Mouse (Mus musculus) hindbrain, postnatal 0 days (tissue): ENCODE measurements around the gene Dusp7. TPM values are rescaled to one million over a fixed set of nuclear protein-coding genes. Genes with fewer than 3 reads are reported as not detected.

Experiments
- ATAC-seq: fragments of 200-750 bp; cut with Nextera tagmentation; 2 replicates; pipeline ENCODE4 v1.8.0; 2017; ENCODE audit warnings: mild to moderate bottlenecking, moderate TSS enrichment, moderate library complexity
- DNase-seq: peaks from one replicate; pipeline ENCODE4 v3.0.0-alpha.2; 2015; ENCODE audit warnings: low spot score
- H3K27ac ChIP-seq: fragments of 300-500 bp; sonication (generic); 2 replicates; pipeline ENCODE4 v1.5.1; 2014; ENCODE audit warnings: mild to moderate bottlenecking
- H3K27me3 ChIP-seq: fragments of 300-500 bp; sonication (generic); 2 replicates; pipeline ENCODE4 v1.6.1; 2014; ENCODE audit warnings: low read length, mixed read lengths; ENCODE audit not compliant: insufficient read depth
- H3K36me3 ChIP-seq: fragments of 300-500 bp; sonication (generic); 2 replicates; pipeline ENCODE4 v1.6.1; 2014; ENCODE audit warnings: low read length, mixed read lengths; ENCODE audit not compliant: insufficient read depth
- H3K4me1 ChIP-seq: fragments of 300-500 bp; sonication (generic); 2 replicates; pipeline ENCODE4 v1.6.1; 2014; ENCODE audit warnings: antibody characterized with exemption, low read length, mixed read lengths; ENCODE audit not compliant: insufficient read depth
- H3K4me2 ChIP-seq: fragments of 300-500 bp; sonication (generic); 2 replicates; pipeline ENCODE4 v1.6.1; 2014; ENCODE audit warnings: low read depth, mild to moderate bottlenecking, low read length, moderate library complexity, mixed read lengths
- H3K4me3 ChIP-seq: fragments of 300-500 bp; sonication (generic); 2 replicates; pipeline ENCODE4 v1.5.1; 2014; ENCODE audit warnings: low read length
- H3K9ac ChIP-seq: fragments of 300-500 bp; sonication (generic); replicated peaks from 2 replicates; pipeline ENCODE4 v1.6.1; 2014; ENCODE audit warnings: mild to moderate bottlenecking, low read length, moderate library complexity, mixed read lengths
- H3K9me3 ChIP-seq: fragments of 300-500 bp; sonication (generic); 2 replicates; pipeline ENCODE4 v1.6.1; 2016; ENCODE audit warnings: low read length, mixed read lengths
- CTCF ChIP-seq: IDR thresholded peaks from 2 replicates; pipeline ENCODE4 v1.5.1; 2016; ENCODE audit warnings: antibody characterized with exemption, control low read depth, low read depth
- WGBS: fragments of 180-500 bp; shearing (Covaris S2); extraction: QIAGEN DNeasy Blood & Tissue Kit; methylation state at CpG from one replicate; pipeline ENCODE4 v1.1.7; 2014; 5-methylcytosine and 5-hydroxymethylcytosine counted together
- polyA plus RNA-seq: library from polyadenylated mRNA; unstranded; fragments of >200 nt; fragmentation: Nextera tagmentation; extraction: Ambion mirVana; gene quantifications from 2 replicates; pipeline ENCODE4 v1.2.1, GENCODE M21; 2015
- total RNA-seq: library from RNA; depleted of rRNA; stranded (reverse); fragments of >200 nt; gene quantifications from 2 replicates; pipeline ENCODE4 v1.2.3, GENCODE M21; 2014

Gene Dusp7
- total and polyA plus RNA-seq, 2 experiments from 2014 or later: 13.7 to 66.4 TPM

DNA sequence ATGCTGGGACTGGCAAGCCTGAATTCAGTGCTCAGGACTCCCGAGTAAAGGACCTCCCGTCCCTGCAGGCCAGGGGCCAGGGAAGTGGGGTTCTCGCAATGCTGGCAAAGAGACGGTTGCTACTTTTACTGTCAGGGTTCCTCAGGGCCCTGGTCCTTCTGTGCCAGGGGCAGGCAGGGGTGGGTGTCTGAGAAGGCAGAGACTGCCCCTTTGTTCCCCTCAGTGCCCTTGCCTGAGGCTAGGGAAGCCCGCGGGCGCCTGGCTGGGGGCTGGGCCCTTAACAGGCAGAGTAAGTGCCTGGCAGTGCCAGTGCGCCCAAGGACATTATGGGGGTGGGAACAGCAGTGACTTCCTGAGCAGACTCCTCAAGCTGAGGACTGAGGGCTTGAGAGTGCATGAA is 8.8 kb downstream of the Dusp7 start:
- H3K4me1 ChIP-seq: peaks cover 3% of the 10 kb centered on the region; the same call in 1 of the 2 replicates
- H3K4me2 ChIP-seq: no peak overlapping the region
- TF ChIP-seq CTCF: no peak
- H3K9me3 ChIP-seq: no peaks in the 10 kb centered on the region
- 73% methylated on average over 8 of the region's 8 CpGs for WGBS
- H3K27ac ChIP-seq: no peak overlapping the region
- no peak overlapping the region for H3K4me3 ChIP-seq
- DNase-seq: peak; percentile 41
- H3K9ac ChIP-seq: no peak overlapping the region
- no peaks in the 10 kb centered on the region for H3K27me3 ChIP-seq
- ATAC-seq: peak; percentile 54; the same call in 1 of the 2 replicates
- H3K36me3 ChIP-seq: peaks cover 20% of the 10 kb centered on the region

DNA sequence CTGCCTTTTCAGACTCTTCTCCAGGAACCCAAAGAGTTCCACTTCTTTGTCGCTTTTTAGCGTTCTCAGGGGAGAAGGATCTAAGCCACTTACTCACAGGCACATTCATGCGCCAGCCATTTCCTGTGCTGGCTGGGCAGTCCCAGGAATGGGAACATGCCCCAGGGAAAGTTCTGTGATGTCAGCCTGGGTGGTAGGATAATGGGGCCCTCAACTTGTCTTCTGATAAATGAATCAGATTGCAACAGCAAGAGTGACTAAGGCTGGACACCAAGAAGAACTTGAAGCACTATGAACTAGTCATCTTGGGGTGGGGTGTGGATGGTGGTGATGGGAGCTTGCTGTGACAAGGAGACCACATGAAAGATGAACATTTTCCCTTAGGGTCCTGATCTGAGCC is 9.6 kb downstream of the Dusp7 start:
- Histone ChIP-seq H3K27ac (no peak overlapping the region), H3K36me3 (peaks cover 17% of the 10 kb centered on the region), H3K4me2 (no peak overlapping the region), H3K27me3 (no peaks in the 10 kb centered on the region), H3K9ac (no peak overlapping the region), H3K4me1 (peaks cover under 1% of the 10 kb centered on the region; the same call in 1 of the 2 replicates), H3K9me3 (no peaks in the 10 kb centered on the region), H3K4me3 (no peak overlapping the region)
- WGBS: 85% methylated on average over 3 of the region's 3 CpGs
- TF ChIP-seq CTCF: no peak
- ATAC-seq: no peak
- DNase-seq: no peak

DNA sequence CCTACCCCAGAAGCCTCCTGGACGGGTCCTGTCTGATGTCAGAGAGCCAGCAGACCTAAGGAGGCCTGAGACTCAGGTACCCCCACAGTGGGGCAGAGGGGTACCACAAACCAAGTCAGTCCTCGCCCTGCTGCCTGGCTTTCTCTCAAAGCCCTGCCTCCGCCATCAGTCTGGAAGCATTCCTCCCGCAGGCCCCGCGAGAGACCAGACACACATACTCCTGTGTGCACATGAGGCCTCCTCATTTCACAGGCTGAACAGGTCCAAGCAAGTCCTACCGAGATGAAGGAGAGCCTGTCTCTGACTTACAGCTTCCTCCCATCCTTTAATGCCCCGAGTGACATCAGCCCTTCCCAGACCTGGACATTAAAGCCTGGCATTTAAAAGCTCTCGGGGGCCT is 10.3 kb downstream of the Dusp7 start:
- no peak overlapping the region for H3K4me2 ChIP-seq
- H3K9me3 ChIP-seq: no peaks in the 10 kb centered on the region
- H3K36me3 ChIP-seq: peaks cover 10% of the 10 kb centered on the region
- DNase-seq (no peak), ATAC-seq (no peak)
- H3K27me3 ChIP-seq: no peaks in the 10 kb centered on the region
- H3K4me3 ChIP-seq: no peak overlapping the region
- H3K9ac ChIP-seq: no peak overlapping the region
- TF ChIP-seq CTCF: no peak
- WGBS: 76% methylated on average over 9 of the region's 9 CpGs
- H3K4me1 ChIP-seq: peaks cover 6% of the 10 kb centered on the region
- H3K27ac ChIP-seq: no peak overlapping the region

DNA sequence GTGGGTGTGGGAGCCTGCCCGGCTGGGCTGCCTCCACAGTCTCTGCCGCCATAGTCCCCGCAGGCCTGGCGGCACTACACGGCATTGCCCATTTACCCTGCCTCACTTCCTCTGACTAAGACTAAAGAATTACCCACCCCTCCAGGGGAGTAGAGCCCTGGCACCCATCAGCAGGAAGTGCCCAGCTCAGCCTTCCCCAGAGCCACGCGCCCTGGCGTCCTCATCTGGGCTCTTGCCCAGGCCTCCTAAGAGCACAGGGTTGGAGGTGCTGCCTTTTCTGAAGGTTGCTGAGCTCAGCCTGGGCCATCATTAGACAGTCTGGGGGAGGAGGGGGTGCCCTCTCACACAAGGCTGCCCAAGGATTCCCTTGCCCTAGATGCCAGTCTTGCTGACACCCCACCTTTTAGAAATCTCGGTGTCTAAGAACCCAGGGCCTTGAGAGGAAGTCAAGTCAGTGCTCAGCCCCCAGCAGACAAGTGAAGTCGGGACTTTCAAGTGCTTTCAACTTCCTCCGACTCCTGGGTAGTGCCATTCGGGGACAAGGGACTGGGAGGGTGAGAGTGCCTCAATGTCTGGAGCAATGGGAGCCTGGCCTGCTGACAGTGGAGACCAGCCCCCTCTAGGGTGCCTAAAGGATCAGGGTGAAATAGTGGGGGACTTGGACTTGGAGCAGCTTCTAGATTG is 17.9 kb downstream of the Dusp7 start:
- 54% methylated on average over 12 of the region's 12 CpGs for WGBS
- Histone ChIP-seq H3K36me3 (no peaks in the 10 kb centered on the region), H3K4me3 (no peak overlapping the region), H3K9ac (no peak overlapping the region), H3K4me1 (peaks cover 17% of the 10 kb centered on the region), H3K27ac (no peak overlapping the region), H3K27me3 (no peaks in the 10 kb centered on the region), H3K9me3 (0 out of 2 replicates have a peak, but pooled peaks cover 3% of the 10 kb centered on the region), H3K4me2 (no peak overlapping the region)
- TF ChIP-seq CTCF: no peak
- DNase-seq: peak; percentile 38
- peak; percentile 18; the same call in 1 of the 2 replicates for ATAC-seq

DNA sequence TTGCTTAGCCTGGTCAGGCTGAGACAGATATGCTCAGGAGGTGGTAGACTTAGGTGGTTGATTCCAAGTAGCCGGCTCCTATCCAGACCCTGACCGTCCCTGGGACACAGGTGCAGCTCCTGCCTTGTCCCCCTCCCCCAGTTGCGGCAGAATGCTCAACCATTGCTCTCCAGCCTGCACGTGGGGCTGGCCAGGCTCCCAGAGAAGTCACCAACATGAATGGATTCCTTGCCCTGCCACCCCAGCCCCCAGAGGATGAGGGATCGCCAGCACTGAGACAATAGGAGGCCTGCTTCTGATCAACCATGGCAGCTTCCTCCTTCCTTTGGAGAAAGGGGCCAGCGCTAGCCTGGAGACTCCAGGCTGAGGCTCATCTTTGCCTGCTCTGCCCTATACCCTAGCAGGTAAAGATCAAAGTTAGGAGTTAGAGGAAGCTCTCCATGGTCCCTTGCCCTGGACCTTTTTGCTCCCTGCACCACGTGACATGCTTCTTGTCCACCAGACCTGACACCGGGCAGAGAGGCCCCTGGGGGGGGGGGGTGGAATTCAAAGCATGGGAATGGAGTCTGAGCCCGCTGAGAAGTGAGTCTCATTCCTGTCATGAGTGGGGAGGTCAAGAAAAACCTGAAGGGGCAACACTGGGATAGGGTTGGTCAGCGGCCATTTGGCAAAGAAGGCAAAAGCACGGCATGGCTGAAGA is 24.5 kb downstream of the Dusp7 start:
- Histone ChIP-seq H3K36me3 (no peaks in the 10 kb centered on the region), H3K4me2 (no peak overlapping the region), H3K27ac (no peak overlapping the region), H3K9ac (no peak overlapping the region), H3K9me3 (0 out of 2 replicates have a peak, but pooled peaks cover 3% of the 10 kb centered on the region), H3K27me3 (no peaks in the 10 kb centered on the region), H3K4me1 (peaks cover 14% of the 10 kb centered on the region), H3K4me3 (no peak overlapping the region)
- ATAC-seq (no peak), DNase-seq (no peak)
- 65% methylated on average over 11 of the region's 11 CpGs for WGBS
- no peak for TF ChIP-seq CTCF

DNA sequence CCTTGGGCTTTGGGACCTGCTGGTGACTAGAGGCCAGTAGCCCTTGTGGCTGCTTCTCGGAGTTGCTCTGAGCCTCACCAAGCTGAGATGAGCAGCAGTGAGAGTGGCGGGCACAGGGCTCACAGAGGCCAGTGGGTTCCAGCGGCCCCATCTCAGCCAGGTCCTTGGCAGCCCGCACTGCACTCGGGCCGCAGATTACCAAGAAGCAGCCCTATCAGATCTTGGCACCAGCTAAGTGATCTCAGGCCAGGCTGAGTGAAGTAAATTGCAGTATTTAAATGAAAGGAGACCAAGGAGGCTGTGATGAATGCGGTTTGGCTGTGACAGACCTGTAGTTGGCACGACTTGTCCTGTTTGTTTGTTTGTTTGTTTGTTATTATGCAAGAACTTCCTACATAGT is 25.1 kb downstream of the Dusp7 start:
- Histone ChIP-seq H3K36me3 (no peaks in the 10 kb centered on the region), H3K4me1 (peaks cover 14% of the 10 kb centered on the region), H3K27ac (no peak overlapping the region), H3K9ac (no peak overlapping the region), H3K9me3 (0 out of 2 replicates have a peak, but pooled peaks cover 3% of the 10 kb centered on the region), H3K27me3 (no peaks in the 10 kb centered on the region), H3K4me2 (no peak overlapping the region), H3K4me3 (no peak overlapping the region)
- DNase-seq: no peak
- ATAC-seq: peak; percentile 17; the same call in 1 of the 2 replicates
- TF ChIP-seq CTCF: no peak
- WGBS: 46% methylated on average over 8 of the region's 8 CpGs
